Mouse (Mus musculus) myocyte (in vitro differentiated cells): ENCODE measurements around the gene Cald1.

Experiments
- CEBPB ChIP-seq: IDR thresholded peaks from 2 replicates; pipeline ENCODE4 v1.6.1; 2011; ENCODE audit warnings: mild to moderate bottlenecking, moderate library complexity; ENCODE audit not compliant: poor library complexity, insufficient read depth, severe bottlenecking
- E2F4 ChIP-seq: IDR thresholded peaks from one replicate; pipeline ENCODE4 v1.6.1; 2011; ENCODE audit warnings: mild to moderate bottlenecking, control low read depth, moderate library complexity; ENCODE audit not compliant: insufficient read depth
- POLR2A ChIP-seq: IDR thresholded peaks from one replicate; pipeline ENCODE4 v1.6.1; 2011; ENCODE audit warnings: low read depth, mild to moderate bottlenecking, control low read depth, moderate library complexity; ENCODE audit not compliant: insufficient read length
- REST ChIP-seq: IDR thresholded peaks from one replicate; pipeline ENCODE4 v1.6.1; 2011; ENCODE audit warnings: mild to moderate bottlenecking, control low read depth, moderate library complexity; ENCODE audit not compliant: insufficient read depth, insufficient read length
- USF1 ChIP-seq: IDR thresholded peaks from one replicate; pipeline ENCODE4 v1.6.1; 2011; ENCODE audit warnings: low read depth, mild to moderate bottlenecking, control low read depth, moderate library complexity

DNA sequence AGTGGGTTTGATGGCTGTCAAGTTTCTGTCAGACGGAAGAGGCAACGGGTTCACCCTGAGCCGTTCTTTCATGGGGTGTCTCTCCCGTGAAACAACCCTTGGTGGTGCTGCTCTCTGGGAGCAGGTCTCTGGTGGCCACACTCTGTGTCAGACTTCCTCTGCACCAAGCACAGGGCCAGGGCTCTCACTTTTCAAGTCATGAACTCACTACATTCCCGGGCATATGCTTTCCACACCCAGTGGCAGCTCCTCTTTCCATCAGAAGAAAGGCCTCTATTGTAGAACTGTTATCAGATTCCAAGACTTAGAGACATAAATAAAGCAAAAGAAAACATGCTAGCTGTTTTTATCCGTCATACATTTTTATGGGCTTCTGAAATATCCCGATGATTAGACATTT, 93.1 kb downstream of the Cald1 start:
- no peak for TF ChIP-seq CEBPB
- TF ChIP-seq POLR2A: no peak
- TF ChIP-seq E2F4: no peak
- no peak for TF ChIP-seq REST
- no peak for TF ChIP-seq USF1
